ENCODE assay signal across 17 mouse cellular contexts in the genomic region with DNA sequence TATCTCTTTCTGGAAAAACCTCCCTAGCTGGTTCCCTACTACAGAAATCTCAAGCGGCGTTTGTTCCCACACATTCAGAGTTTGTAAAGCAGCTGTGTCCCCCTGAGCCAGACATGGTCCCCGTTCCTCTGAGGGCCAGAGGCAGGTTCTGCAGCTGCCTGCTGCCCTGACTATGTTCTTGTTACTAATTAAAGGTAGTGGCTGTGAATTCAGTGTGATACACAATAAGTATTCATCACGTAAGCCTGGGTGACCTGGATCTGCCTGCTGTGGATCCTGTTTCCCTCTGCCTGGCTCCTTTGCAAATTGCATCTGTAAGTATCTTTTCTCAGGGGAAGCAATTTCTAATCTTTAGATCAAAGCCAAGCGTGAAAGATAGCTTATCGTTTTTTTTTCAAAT.
DNase-seq lines count a peak whose midpoint lies in the region; ATAC-seq and TF ChIP-seq lines count a peak whose summit lies in the region.
"Had no signal": no experiment of that assay in that cellular context is flagged by ENCODE, and none has a peak within 500 bp of the region (broad histone marks: within the 10 kb centered on the region; RNA-seq: fewer than 3 reads in every experiment).

No protein-coding gene starts in this region.

- no peaks in the 10 kb centered on the region for H3K36me3 ChIP-seq in embryonic facial prominence, embryonic 14.5 days (ENCODE audit: control insufficient read depth, insufficient read depth, low read length)
- H3K36me3 ChIP-seq in embryonic facial prominence, embryonic 10.5 days (replicated peaks): no peaks in the 10 kb centered on the region
- no peaks in the 10 kb centered on the region for H3K36me3 ChIP-seq in heart, embryonic 13.5 days
- H3K36me3 ChIP-seq in midbrain, embryonic 14.5 days (ENCODE audit: control insufficient read depth, insufficient read depth, low read length): no peaks in the 10 kb centered on the region
- no peaks in the 10 kb centered on the region for H3K36me3 ChIP-seq in midbrain, embryonic 10.5 days
- no peaks in the 10 kb centered on the region for H3K36me3 ChIP-seq in midbrain, embryonic 16.5 days (ENCODE audit: control insufficient read depth, insufficient read depth, low read length)
- no peaks in the 10 kb centered on the region for H3K36me3 ChIP-seq in lung, postnatal 0 days (ENCODE audit: insufficient read depth, low read length)
- H3K36me3 ChIP-seq: G1E; hindbrain, embryonic 10.5 days had no signal

- H3K4me1 ChIP-seq in embryonic facial prominence, embryonic 14.5 days (ENCODE audit: control insufficient read depth, insufficient read depth, low read length): no peaks in the 10 kb centered on the region
- no peaks in the 10 kb centered on the region for H3K4me1 ChIP-seq in embryonic facial prominence, embryonic 10.5 days
- peaks cover 21% of the 10 kb centered on the region for H3K4me1 ChIP-seq in heart, embryonic 13.5 days
- peaks cover 4% of the 10 kb centered on the region; the same call in 1 of the 2 replicates for H3K4me1 ChIP-seq in midbrain, embryonic 14.5 days (ENCODE audit: control insufficient read depth, insufficient read depth, low read length)
- peaks cover 5% of the 10 kb centered on the region; the same call in 1 of the 2 replicates for H3K4me1 ChIP-seq in midbrain, embryonic 10.5 days
- peaks cover 8% of the 10 kb centered on the region for H3K4me1 ChIP-seq in midbrain, embryonic 16.5 days (ENCODE audit: control insufficient read depth, insufficient read depth, low read length)
- no peaks in the 10 kb centered on the region for H3K4me1 ChIP-seq in lung, postnatal 0 days (ENCODE audit: insufficient read depth, low read depth, low read length)

- no peak overlapping the region for H3K4me3 ChIP-seq in embryonic facial prominence, embryonic 14.5 days (ENCODE audit: low read depth, low read length)
- no peak overlapping the region for H3K4me3 ChIP-seq in embryonic facial prominence, embryonic 10.5 days
- H3K4me3 ChIP-seq in heart, embryonic 13.5 days: no peak overlapping the region
- H3K4me3 ChIP-seq in midbrain, embryonic 14.5 days (replicated peaks; ENCODE audit: low read depth, low read length): no peak overlapping the region
- no peak overlapping the region for H3K4me3 ChIP-seq in midbrain, embryonic 10.5 days
- no peak overlapping the region for H3K4me3 ChIP-seq in midbrain, embryonic 16.5 days (ENCODE audit: low read depth, low read length)
- no peak overlapping the region for H3K4me3 ChIP-seq in lung, postnatal 0 days (ENCODE audit: low read depth, low read length)
- H3K4me3 ChIP-seq: hindbrain, embryonic 10.5 days had no signal

- TF ChIP-seq EP300 in lung, postnatal 0 days (IDR thresholded peaks at IDR 0.05): no peak

- peak; percentile 32 for DNase-seq in embryonic facial prominence, embryonic 14.5 days (ENCODE audit: low spot score)
- no peak for DNase-seq in embryonic facial prominence, embryonic 10.5 days (ENCODE audit: low spot score)
- no peak for DNase-seq in heart, adult 11 months
- peak; percentile 31 for DNase-seq in midbrain, embryonic 14.5 days
- DNase-seq in midbrain, embryonic 10.5 days (ENCODE audit: low spot score): no peak
- DNase-seq in lung, postnatal 0 days (ENCODE audit: low spot score): no peak
- DNase-seq: cerebellum, postnatal 10 days; kidney, adult 18-20 months; kidney, postnatal 10 days; lung, adult 18-20 months; lung, postnatal 36 days; thymus, postnatal 4 days had no signal

- no peaks in the 10 kb centered on the region for H3K9me3 ChIP-seq in embryonic facial prominence, embryonic 14.5 days (ENCODE audit: control insufficient read depth, low read length)
- no peaks in the 10 kb centered on the region for H3K9me3 ChIP-seq in embryonic facial prominence, embryonic 10.5 days
- no peaks in the 10 kb centered on the region for H3K9me3 ChIP-seq in heart, embryonic 13.5 days
- H3K9me3 ChIP-seq in midbrain, embryonic 14.5 days (ENCODE audit: control insufficient read depth, low read length): no peaks in the 10 kb centered on the region
- no peaks in the 10 kb centered on the region for H3K9me3 ChIP-seq in midbrain, embryonic 10.5 days (replicated peaks)
- H3K9me3 ChIP-seq in midbrain, embryonic 16.5 days (replicated peaks; ENCODE audit: control insufficient read depth, low read length, poor library complexity, severe bottlenecking): no peaks in the 10 kb centered on the region
- no peaks in the 10 kb centered on the region for H3K9me3 ChIP-seq in lung, postnatal 0 days (ENCODE audit: low read length)
- H3K9me3 ChIP-seq: hindbrain, embryonic 10.5 days had no signal

- WGBS in embryonic facial prominence, embryonic 14.5 days: 58% methylated on average over 6 of the region's 6 CpGs
- WGBS in embryonic facial prominence, embryonic 10.5 days: 78% methylated on average over 6 of the region's 6 CpGs
- WGBS in heart, embryonic 13.5 days: 39% methylated on average over 6 of the region's 6 CpGs
- WGBS in midbrain, embryonic 14.5 days: 53% methylated on average over 6 of the region's 6 CpGs
- WGBS in midbrain, embryonic 10.5 days: 82% methylated on average over 6 of the region's 6 CpGs
- 58% methylated on average over 6 of the region's 6 CpGs for WGBS in midbrain, embryonic 16.5 days
- WGBS in lung, postnatal 0 days: 62% methylated on average over 6 of the region's 6 CpGs

- H3K9ac ChIP-seq in embryonic facial prominence, embryonic 14.5 days (ENCODE audit: low read depth, low read length): no peak overlapping the region
- no peak overlapping the region for H3K9ac ChIP-seq in heart, embryonic 13.5 days
- H3K9ac ChIP-seq in midbrain, embryonic 14.5 days (replicated peaks; ENCODE audit: low read length): no peak overlapping the region
- H3K9ac ChIP-seq in midbrain, embryonic 16.5 days (ENCODE audit: low read depth, low read length): no peak overlapping the region
- H3K9ac ChIP-seq in lung, postnatal 0 days (replicated peaks; ENCODE audit: low read depth): no peak overlapping the region

- ATAC-seq in embryonic facial prominence, embryonic 14.5 days (ENCODE audit: low read depth): 0 out of 2 replicates have a peak, but pooled peaks have one; percentile 41
- ATAC-seq in heart, embryonic 13.5 days (ENCODE audit: extremely low read depth, insufficient number of reproducible peaks, low FRiP score, low TSS enrichment): no peak
- no peak for ATAC-seq in midbrain, embryonic 14.5 days (ENCODE audit: low FRiP score, low TSS enrichment)
- ATAC-seq in midbrain, embryonic 16.5 days: 0 out of 2 replicates have a peak, but pooled peaks have one; percentile 32
- ATAC-seq in lung, postnatal 0 days: no peak
- ATAC-seq: CD4-positive, CD25-positive, alpha-beta regulatory T cell, adult 4 months had no signal

- H3K27me3 ChIP-seq in embryonic facial prominence, embryonic 14.5 days (replicated peaks; ENCODE audit: control insufficient read depth, insufficient read depth, low read length): no peaks in the 10 kb centered on the region
- H3K27me3 ChIP-seq in embryonic facial prominence, embryonic 10.5 days (replicated peaks; ENCODE audit: low read depth, poor library complexity, severe bottlenecking): no peaks in the 10 kb centered on the region
- H3K27me3 ChIP-seq in heart, embryonic 13.5 days (replicated peaks): no peaks in the 10 kb centered on the region
- no peaks in the 10 kb centered on the region for H3K27me3 ChIP-seq in midbrain, embryonic 14.5 days (ENCODE audit: control insufficient read depth, insufficient read depth, low read length)
- no peaks in the 10 kb centered on the region for H3K27me3 ChIP-seq in midbrain, embryonic 10.5 days (ENCODE audit: low read depth, poor library complexity, severe bottlenecking)
- no peaks in the 10 kb centered on the region for H3K27me3 ChIP-seq in midbrain, embryonic 16.5 days (ENCODE audit: control insufficient read depth, insufficient read depth, low read depth, low read length)
- H3K27me3 ChIP-seq in lung, postnatal 0 days (replicated peaks; ENCODE audit: insufficient read depth, low read length): no peaks in the 10 kb centered on the region

- no peak for TF ChIP-seq CTCF in lung, postnatal 0 days (IDR thresholded peaks at IDR 0.05)

- H3K4me2 ChIP-seq in embryonic facial prominence, embryonic 14.5 days (ENCODE audit: low read depth, low read length): no peak overlapping the region
- H3K4me2 ChIP-seq in heart, embryonic 13.5 days: no peak overlapping the region
- no peak overlapping the region for H3K4me2 ChIP-seq in midbrain, embryonic 14.5 days (ENCODE audit: low read length)
- no peak overlapping the region for H3K4me2 ChIP-seq in midbrain, embryonic 16.5 days (ENCODE audit: low read length)
- H3K4me2 ChIP-seq in lung, postnatal 0 days (replicated peaks; ENCODE audit: low read depth, low read length): no peak overlapping the region

- no peak overlapping the region for H3K27ac ChIP-seq in embryonic facial prominence, embryonic 14.5 days (replicated peaks; ENCODE audit: low read depth, low read length)
- H3K27ac ChIP-seq in embryonic facial prominence, embryonic 10.5 days (replicated peaks): no peak overlapping the region
- H3K27ac ChIP-seq in heart, embryonic 13.5 days (replicated peaks): peak overlapping the region; percentile 44; the same call in 1 of the 2 replicates
- H3K27ac ChIP-seq in midbrain, embryonic 14.5 days (replicated peaks; ENCODE audit: low read depth, low read length): 0 out of 2 replicates have a peak overlapping the region, but pooled peaks have one; percentile 63
- H3K27ac ChIP-seq in midbrain, embryonic 10.5 days (replicated peaks): no peak overlapping the region
- H3K27ac ChIP-seq in midbrain, embryonic 16.5 days (ENCODE audit: low read length): no peak overlapping the region; the same call in 1 of the 2 replicates
- H3K27ac ChIP-seq in lung, postnatal 0 days (ENCODE audit: low read length): no peak overlapping the region
- H3K27ac ChIP-seq: hindbrain, embryonic 10.5 days had no signal

Comparison
In these comparisons a context has a peak if more than half of its experiments do, and no peak if none do; other contexts are left out.
1. ATAC-seq: peak in embryonic facial prominence, embryonic 14.5 days (single experiment) and midbrain, embryonic 16.5 days (single experiment); none in heart, embryonic 13.5 days (single experiment), midbrain, embryonic 14.5 days (single experiment) and lung, postnatal 0 days (single experiment).
2. DNase-seq: peak in embryonic facial prominence, embryonic 14.5 days (single experiment) and midbrain, embryonic 14.5 days (single experiment); none in embryonic facial prominence, embryonic 10.5 days (single experiment), heart, adult 11 months (single experiment), midbrain, embryonic 10.5 days (single experiment) and lung, postnatal 0 days (single experiment).
3. H3K27ac ChIP-seq: peak in heart, embryonic 13.5 days (single experiment) and midbrain, embryonic 14.5 days (single experiment); none in embryonic facial prominence, embryonic 14.5 days (single experiment), embryonic facial prominence, embryonic 10.5 days (single experiment), midbrain, embryonic 10.5 days (single experiment), midbrain, embryonic 16.5 days (single experiment) and lung, postnatal 0 days (single experiment).